Mouse (Mus musculus): Measurements from ENCODE around the gene Fbf1. TPM values are rescaled to one million over a fixed set of nuclear protein-coding genes. Genes with fewer than 3 reads are reported as not detected.
"Not testable (repeated sequence)": the region's sequence is repeated elsewhere in the genome, so short reads cannot be mapped to it uniquely, and the experiment has no call there.

The Fbf1 gene
- polyA plus RNA-seq, 1 experiment: 48.2 TPM

DNA sequence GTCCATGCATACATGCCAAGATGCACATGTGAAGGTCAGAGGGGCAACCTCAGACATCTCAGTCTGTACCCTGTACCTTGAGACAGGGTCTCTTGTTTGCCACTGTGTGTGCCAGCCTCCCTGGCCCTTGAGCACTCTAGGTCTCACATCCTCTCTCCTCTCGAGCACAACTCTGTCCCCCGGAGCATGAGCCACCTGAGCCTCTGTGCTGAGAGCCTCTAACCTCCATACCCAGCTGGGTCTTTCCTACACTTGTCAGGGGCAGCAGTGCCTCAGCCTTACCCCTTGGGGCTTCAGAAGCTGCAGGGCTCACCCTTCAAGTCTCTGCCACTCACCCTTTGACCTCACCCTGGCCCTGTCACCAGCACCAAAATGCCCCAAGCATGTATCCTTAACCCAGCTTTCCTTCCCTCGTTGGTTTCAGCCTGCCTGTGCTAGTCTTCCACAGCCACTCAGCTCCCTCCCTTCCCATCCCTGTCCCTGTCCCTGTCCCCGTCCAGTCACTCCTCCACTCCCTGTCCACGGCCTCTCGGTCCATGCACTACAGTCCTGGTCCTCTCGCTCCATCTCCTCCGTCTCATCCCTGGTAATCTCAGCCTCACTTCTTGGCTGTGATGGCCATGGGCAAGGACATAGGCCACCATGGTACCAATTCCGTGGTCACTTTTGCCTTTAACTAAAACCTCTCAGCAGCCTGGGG, 38.7 kb downstream of the Fbf1 start:
- H3K4me3 ChIP-seq (ENCODE audit: control insufficient read depth, low read depth, low read length): no peak overlapping the region
- no peaks in the 10 kb centered on the region; the same call in 1 of the 2 replicates for H3K36me3 ChIP-seq (ENCODE audit: control insufficient read depth, insufficient read depth, low read length)
- H3K27me3 ChIP-seq (ENCODE audit: control insufficient read depth, insufficient read depth, low read length): no peaks in the 10 kb centered on the region
- H3K4me1 ChIP-seq (ENCODE audit: control insufficient read depth, insufficient read depth, low read length): peaks cover 15% of the 10 kb centered on the region
- H3K27ac ChIP-seq (ENCODE audit: control insufficient read depth, insufficient read depth, low read depth, low read length): no peak overlapping the region
- TF ChIP-seq POLR2A (IDR thresholded peaks at IDR 0.05; ENCODE audit: control insufficient read depth, low read depth, low read length): no peak
- TF ChIP-seq CTCF (IDR thresholded peaks at IDR 0.05; ENCODE audit: control insufficient read depth, insufficient read depth, insufficient replicate concordance, low read depth, low read length): no peak

DNA sequence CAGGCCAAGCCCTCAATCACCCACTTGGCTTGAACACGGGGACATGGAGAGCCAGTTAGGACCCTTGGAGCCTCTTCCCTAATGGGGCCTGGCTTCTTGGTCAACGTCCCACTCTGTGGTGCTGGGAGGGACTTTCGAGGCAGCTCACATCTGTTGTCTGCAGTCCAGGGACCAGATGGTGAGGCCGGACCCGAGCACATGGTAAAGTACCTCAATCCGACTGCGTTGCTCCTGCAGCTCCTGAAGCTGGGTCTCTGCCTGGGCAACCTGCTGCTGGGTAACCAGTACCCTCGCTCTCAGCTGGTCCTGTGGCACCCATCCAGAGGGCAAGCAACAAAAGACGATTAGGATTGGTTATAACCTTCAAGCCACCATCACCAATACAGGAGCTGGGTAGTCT, 40.0 kb downstream of the Fbf1 start:
- Histone ChIP-seq H3K4me3 (ENCODE audit: control insufficient read depth, low read depth, low read length) (no peak overlapping the region), H3K27me3 (ENCODE audit: control insufficient read depth, insufficient read depth, low read length) (no peaks in the 10 kb centered on the region), H3K36me3 (ENCODE audit: control insufficient read depth, insufficient read depth, low read length) (no peaks in the 10 kb centered on the region), H3K4me1 (ENCODE audit: control insufficient read depth, insufficient read depth, low read length) (peaks cover 15% of the 10 kb centered on the region), H3K27ac (ENCODE audit: control insufficient read depth, insufficient read depth, low read depth, low read length) (peak overlapping the region; percentile 51; the same call in 1 of the 2 replicates)
- TF ChIP-seq POLR2A (IDR thresholded peaks at IDR 0.05; ENCODE audit: control insufficient read depth, low read depth, low read length): no peak
- no peak for TF ChIP-seq CTCF (IDR thresholded peaks at IDR 0.05; ENCODE audit: control insufficient read depth, insufficient read depth, insufficient replicate concordance, low read depth, low read length)

DNA sequence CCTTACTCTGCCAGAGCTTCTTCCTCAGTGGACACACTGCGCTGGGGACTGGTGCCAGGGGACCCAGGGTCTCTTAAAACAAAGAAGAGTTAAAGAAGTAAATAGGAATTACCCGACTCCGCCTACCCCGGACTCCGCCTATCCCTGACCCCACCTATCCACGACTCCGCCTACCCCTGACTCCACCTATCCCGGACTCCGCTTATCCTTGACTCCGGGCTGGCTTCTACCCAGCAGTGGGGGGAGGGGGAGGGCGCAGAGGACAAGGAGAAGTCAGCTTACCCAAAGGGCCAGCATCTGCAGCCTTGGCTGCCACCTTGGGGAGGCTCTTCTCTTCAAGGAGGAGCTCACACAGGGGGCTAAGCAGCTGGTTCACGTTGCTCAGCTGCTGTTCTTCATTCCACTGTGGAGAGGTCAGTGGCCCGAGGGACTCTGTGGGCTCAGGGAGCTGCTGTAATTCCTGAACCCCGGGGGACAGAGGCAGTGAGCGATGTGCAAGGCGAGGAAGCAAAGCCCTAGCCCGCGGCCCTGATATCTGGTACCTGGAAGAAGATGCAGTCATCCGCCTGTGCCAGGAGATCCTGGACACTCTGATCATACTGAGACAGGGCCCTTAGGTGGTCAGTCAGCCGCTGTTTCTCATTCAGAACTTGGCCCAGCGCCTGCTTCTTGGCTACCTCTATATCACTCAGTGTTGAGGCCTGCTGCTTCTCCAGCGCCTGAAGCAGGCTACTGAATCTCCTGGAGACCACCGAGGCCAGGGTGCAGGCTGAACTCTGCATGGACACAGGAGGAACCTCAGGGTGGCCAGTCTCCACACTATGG, 40.6 kb downstream of the Fbf1 start, which contains the start of gene Trim47:
Gene Trim47 (minus strand): TSS at position 55 of the 825 bp plus-strand sequence.
- TF ChIP-seq CTCF (IDR thresholded peaks at IDR 0.05; ENCODE audit: control insufficient read depth, insufficient read depth, insufficient replicate concordance, low read depth, low read length) (no peak), POLR2A (IDR thresholded peaks at IDR 0.05; ENCODE audit: control insufficient read depth, low read depth, low read length) (no peak)
- Histone ChIP-seq H3K27me3 (ENCODE audit: control insufficient read depth, insufficient read depth, low read length) (no peaks in the 10 kb centered on the region), H3K27ac (ENCODE audit: control insufficient read depth, insufficient read depth, low read depth, low read length) (peak within 1 kb of the TSS; percentile 51), H3K4me3 (ENCODE audit: control insufficient read depth, low read depth, low read length) (no peak within 1 kb of the TSS), H3K4me1 (ENCODE audit: control insufficient read depth, insufficient read depth, low read length) (peaks cover 15% of the 10 kb centered on the region), H3K36me3 (ENCODE audit: control insufficient read depth, insufficient read depth, low read length) (no peaks in the 10 kb centered on the region)

DNA sequence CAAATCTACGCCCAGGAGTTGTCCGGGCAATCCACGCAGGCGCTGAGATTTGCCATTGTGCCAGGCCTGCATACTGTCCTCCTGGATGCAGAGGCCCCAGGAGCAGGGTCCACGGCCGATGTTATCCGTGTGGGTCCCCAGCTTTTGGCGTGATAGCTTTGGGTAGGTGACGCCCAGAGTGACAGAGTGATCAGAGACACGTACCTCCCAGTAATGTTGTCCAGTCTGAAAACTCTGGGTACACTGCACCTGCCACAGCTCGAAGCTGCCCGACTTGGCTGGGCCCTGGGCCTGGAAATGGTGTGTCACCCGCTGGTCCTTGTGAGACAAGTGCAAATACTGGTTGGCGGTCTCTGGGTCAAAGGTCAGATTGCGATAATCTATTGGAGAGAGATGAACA, 41.7 kb downstream of the Fbf1 start:
- Histone ChIP-seq H3K36me3 (ENCODE audit: control insufficient read depth, insufficient read depth, low read length) (no peaks in the 10 kb centered on the region), H3K27me3 (ENCODE audit: control insufficient read depth, insufficient read depth, low read length) (no peaks in the 10 kb centered on the region), H3K4me3 (ENCODE audit: control insufficient read depth, low read depth, low read length) (no peak overlapping the region), H3K27ac (ENCODE audit: control insufficient read depth, insufficient read depth, low read depth, low read length) (no peak overlapping the region), H3K4me1 (ENCODE audit: control insufficient read depth, insufficient read depth, low read length) (peaks cover 15% of the 10 kb centered on the region)
- TF ChIP-seq POLR2A (IDR thresholded peaks at IDR 0.05; ENCODE audit: control insufficient read depth, low read depth, low read length) (no peak), CTCF (IDR thresholded peaks at IDR 0.05; ENCODE audit: control insufficient read depth, insufficient read depth, insufficient replicate concordance, low read depth, low read length) (no peak)

DNA sequence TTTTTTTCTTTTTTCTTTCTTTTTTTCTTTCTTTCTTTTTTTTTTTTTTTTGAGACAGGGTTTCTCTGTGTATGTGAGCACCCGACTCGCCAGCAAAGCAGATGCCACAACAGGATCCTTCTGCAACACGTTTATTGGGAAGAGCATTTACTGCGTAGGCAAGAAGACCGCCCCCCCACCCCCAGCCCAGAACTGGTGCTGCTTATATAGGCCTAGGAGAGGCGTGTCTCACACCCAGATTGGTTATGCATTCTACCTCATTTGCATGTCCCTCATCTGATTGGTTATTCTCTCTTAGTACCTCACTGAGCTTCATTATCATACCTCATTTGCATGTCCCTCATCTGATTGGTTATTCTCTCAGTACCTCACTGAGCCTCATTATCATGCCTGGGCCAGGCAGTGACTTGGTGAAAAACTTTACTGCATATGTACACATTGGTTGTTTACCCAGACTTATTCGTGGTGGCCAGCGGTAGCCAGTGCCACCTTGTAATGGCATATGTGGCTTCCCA, 46.2 kb downstream of the Fbf1 start:
- H3K4me3 ChIP-seq (ENCODE audit: control insufficient read depth, low read depth, low read length); H3K4me1 ChIP-seq (ENCODE audit: control insufficient read depth, insufficient read depth, low read length); H3K27ac ChIP-seq (ENCODE audit: control insufficient read depth, insufficient read depth, low read depth, low read length); H3K27me3 ChIP-seq (ENCODE audit: control insufficient read depth, insufficient read depth, low read length); H3K36me3 ChIP-seq (ENCODE audit: control insufficient read depth, insufficient read depth, low read length): not testable (repeated sequence)

DNA sequence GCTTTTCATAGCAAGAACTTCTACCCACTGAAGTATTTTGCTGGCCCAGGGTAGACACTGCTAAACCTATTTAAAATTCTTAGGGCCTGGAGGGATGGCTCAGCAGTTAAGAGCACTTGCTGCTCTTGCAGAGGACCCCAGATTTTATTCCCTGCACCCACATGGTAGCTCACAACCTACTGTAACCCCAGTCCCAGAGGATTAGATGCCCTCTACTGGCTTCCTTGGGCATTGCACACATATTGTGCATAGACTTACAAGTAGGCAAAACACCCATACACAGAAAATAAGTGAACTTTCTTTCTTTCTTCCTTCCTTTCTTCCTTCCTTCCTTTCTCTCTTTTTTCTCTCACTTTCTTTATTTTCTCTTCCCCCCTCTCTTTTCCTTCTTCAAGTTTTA, 50.1 kb downstream of the Fbf1 start:
- Histone ChIP-seq H3K27me3 (ENCODE audit: control insufficient read depth, insufficient read depth, low read length) (no peaks in the 10 kb centered on the region), H3K36me3 (ENCODE audit: control insufficient read depth, insufficient read depth, low read length) (no peaks in the 10 kb centered on the region), H3K27ac (ENCODE audit: control insufficient read depth, insufficient read depth, low read depth, low read length) (no peak overlapping the region), H3K4me1 (ENCODE audit: control insufficient read depth, insufficient read depth, low read length) (no peaks in the 10 kb centered on the region), H3K4me3 (ENCODE audit: control insufficient read depth, low read depth, low read length) (no peak overlapping the region)
- TF ChIP-seq CTCF (IDR thresholded peaks at IDR 0.05; ENCODE audit: control insufficient read depth, insufficient read depth, insufficient replicate concordance, low read depth, low read length): peak; percentile 8; the same call in 1 of the 2 replicates
- no peak for TF ChIP-seq POLR2A (IDR thresholded peaks at IDR 0.05; ENCODE audit: control insufficient read depth, low read depth, low read length)

DNA sequence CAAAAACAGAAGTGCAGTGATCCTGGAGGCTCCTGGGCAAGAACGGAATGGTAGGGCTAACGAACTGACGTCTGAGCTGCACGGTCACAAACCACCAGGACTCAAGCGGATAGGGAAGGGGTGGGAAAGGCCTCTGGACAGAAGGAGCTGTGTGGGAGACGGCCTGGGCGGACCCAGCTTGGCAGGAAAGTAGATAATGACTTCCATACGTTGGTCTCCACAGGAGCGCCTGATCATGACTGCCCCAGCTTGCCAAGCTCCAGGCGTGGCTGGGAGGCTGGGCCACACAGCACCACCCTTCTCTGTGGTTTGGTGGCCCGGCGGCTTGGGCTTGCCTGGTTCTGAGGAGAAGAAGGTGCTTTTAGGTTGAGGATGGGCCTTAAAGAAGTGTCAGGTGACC, 50.7 kb downstream of the Fbf1 start:
- no peaks in the 10 kb centered on the region for H3K27me3 ChIP-seq (ENCODE audit: control insufficient read depth, insufficient read depth, low read length)
- no peak overlapping the region for H3K27ac ChIP-seq (ENCODE audit: control insufficient read depth, insufficient read depth, low read depth, low read length)
- no peaks in the 10 kb centered on the region for H3K36me3 ChIP-seq (ENCODE audit: control insufficient read depth, insufficient read depth, low read length)
- no peak overlapping the region for H3K4me3 ChIP-seq (ENCODE audit: control insufficient read depth, low read depth, low read length)
- H3K4me1 ChIP-seq (ENCODE audit: control insufficient read depth, insufficient read depth, low read length): no peaks in the 10 kb centered on the region
- TF ChIP-seq POLR2A (IDR thresholded peaks at IDR 0.05; ENCODE audit: control insufficient read depth, low read depth, low read length) (no peak), CTCF (IDR thresholded peaks at IDR 0.05; ENCODE audit: control insufficient read depth, insufficient read depth, insufficient replicate concordance, low read depth, low read length) (no peak)
